Mouse (Mus musculus) ovary, postnatal 14 days (tissue): ENCODE results near the gene Nrl.

Experiments
- DNase-seq: peaks from one replicate; pipeline ENCODE4 v3.0.0; 2022; ENCODE audit warnings: low spot score

Nrl gene

GRCm38 (mm10) chr14:55524785-55525184 is at the start of gene Nrl:
Gene Nrl, minus strand, starts transcription at chr14:55524981.
- no peak for DNase-seq

- no peak for DNase-seq
These were observed 47.0 kb upstream of the Nrl start for GRCm38 (mm10) chr14:55571760-55572159.

DNA sequence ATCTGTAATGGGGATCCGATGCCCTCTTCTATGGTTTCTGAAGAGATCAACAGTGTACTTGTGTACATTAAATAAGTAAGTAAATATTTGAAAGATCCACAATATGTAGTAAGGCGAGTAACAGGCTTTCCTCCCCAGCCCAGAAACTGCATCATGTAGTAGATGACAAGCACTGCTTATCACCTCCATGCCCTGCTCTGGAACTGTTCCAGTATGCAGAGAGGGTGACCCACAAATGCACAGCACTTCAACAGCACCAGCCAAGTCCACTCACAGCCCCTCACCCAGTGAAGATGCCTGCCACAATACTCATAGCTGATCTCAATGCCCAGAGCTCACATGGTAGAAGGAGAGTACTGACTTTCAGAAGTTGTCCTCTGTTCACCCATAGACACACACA is 45.8 kb upstream of the Nrl start:
- DNase-seq: no peak

DNA sequence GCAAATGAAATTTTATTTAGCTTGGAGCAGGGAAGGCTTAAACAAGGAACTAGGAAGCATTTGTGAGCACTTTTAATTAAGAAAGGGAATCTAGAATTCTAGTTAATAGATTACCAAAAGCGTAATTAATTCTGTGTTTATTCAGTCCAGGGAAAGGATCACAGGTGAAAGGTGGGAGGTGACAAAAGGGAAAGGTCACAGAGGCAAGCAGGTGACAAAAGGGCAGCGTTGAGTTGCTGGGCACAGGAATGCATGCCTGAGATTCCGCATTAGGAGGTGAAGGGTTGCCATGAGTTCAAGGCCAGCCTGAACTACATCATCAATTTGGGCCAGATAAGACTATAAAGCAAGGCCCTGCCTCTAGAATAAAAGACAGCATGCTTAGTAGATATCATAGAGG is 42.7 kb upstream of the Nrl start:
- no peak for DNase-seq

- no peak for DNase-seq
These were observed 41.0 kb upstream of the Nrl start for GRCm38 (mm10) chr14:55565748-55566147.

- DNase-seq: no peak
These were observed 38.5 kb upstream of the Nrl start for GRCm38 (mm10) chr14:55563249-55563648.

- no peak for DNase-seq
These were observed 37.1 kb upstream of the Nrl start for GRCm38 (mm10) chr14:55561860-55562259.

DNA sequence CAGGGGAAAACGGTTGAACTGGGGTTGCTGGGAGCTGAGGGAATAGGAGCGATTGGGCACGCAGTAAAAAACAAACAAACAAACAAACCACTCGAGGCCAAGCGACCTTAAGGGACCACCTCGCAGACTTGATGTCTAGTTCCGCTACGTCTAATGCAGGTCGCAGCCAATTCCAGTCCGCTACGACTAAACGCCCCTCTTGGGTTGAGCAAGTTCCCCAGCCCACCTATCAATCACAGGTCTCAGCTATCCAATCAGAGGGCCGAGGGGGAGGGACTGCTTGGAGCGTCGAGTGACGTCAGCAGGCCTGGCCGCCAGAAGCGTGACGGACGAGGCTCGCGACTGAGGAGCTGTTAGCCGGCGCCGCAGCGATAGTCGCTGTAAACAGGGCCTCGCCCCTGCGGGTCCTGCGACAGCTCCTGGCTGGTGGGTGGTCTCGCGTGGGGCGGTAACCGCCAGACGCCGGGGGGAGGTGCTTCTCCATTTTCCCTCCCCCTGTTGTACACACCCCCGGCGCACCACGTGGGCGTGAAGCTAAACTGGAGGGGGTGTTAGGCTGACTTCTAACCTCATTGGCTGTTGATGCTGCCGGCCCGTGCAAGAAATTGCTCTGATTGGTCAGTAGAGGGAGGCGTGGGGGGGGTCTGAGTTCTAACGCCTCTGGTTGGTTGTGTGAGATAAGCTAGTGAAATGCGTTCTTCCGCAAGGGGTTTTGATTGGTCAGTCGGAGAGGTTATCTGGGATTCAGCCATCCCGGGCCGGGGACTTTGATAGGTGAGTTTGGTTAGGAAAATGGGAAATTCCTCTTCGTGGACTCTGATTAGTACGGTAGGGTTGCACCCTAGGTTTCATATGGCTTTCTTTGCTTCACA is 35.7 kb upstream of the Nrl start, which contains the start of gene A730061H03Rik:
Gene A730061H03Rik (minus strand): TSS at position 205 of the 872 bp plus-strand sequence.
- DNase-seq: peak; percentile 95

- DNase-seq: peak; percentile 68
These were observed 35.0 kb upstream of the Nrl start, which contains the start of gene Dcaf11 for GRCm38 (mm10) chr14:55559799-55560201. Gene Dcaf11, plus strand, starts transcription at chr14:55560006.

- DNase-seq: no peak
These were observed 34.1 kb upstream of the Nrl start for GRCm38 (mm10) chr14:55558740-55559448.

- no peak for DNase-seq
These were observed 32.8 kb upstream of the Nrl start for GRCm38 (mm10) chr14:55557587-55557986.

GRCm38 (mm10) chr14:55557003-55557402 is 32.2 kb upstream of the Nrl start:
- peak; percentile 81 for DNase-seq

- DNase-seq: no peak
These were observed 31.0 kb upstream of the Nrl start for GRCm38 (mm10) chr14:55555788-55556187.

- DNase-seq: no peak
These were observed 29.9 kb upstream of the Nrl start for GRCm38 (mm10) chr14:55554635-55555034.

DNA sequence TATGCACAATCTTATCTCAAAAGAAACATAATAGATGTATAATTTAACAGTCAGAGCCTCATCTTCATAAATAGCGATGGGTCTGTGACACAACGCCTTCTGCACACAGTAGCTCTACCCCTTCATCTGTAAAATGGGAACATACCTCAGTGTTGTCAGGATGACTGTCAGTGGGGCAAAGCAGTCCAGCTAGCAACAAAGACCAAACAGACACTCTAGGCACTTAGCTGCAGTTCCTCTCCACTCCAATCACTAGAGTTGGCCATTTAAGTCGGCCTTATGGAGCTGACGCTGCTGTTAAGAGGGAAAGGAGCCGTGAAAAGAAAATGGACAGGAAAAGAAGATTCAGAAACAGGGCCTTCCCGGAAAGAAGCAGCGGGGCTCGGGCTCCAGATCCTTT is 27.0 kb upstream of the Nrl start:
- no peak for DNase-seq

GRCm38 (mm10) chr14:55551347-55551746 is 26.6 kb upstream of the Nrl start:
- no peak for DNase-seq

- DNase-seq: no peak
These were observed 25.4 kb upstream of the Nrl start for GRCm38 (mm10) chr14:55550191-55550590.

- no peak for DNase-seq
These were observed 19.6 kb upstream of the Nrl start for GRCm38 (mm10) chr14:55544334-55544733.

DNA sequence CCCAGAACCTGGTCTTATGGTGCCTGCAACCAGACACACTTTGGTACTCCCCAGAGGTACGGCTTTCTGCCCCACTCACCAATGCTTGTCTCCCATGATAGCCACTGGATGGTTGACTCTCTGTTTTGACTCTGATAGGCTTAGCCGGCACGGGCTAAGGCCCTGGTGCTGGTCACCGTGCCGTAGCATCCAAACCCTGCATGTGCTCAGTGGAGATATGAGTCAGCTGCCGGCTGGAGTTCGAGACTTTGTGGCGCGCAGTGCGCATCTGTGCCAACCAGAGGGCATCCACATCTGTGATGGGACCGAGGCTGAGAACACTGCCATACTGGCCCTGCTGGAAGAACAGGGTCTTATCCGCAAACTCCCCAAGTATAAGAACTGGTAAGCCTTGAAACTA is 17.5 kb upstream of the Nrl start:
- DNase-seq: no peak

- peak; percentile 71 for DNase-seq
These were observed 16.1 kb upstream of the Nrl start for GRCm38 (mm10) chr14:55540787-55541321.

DNA sequence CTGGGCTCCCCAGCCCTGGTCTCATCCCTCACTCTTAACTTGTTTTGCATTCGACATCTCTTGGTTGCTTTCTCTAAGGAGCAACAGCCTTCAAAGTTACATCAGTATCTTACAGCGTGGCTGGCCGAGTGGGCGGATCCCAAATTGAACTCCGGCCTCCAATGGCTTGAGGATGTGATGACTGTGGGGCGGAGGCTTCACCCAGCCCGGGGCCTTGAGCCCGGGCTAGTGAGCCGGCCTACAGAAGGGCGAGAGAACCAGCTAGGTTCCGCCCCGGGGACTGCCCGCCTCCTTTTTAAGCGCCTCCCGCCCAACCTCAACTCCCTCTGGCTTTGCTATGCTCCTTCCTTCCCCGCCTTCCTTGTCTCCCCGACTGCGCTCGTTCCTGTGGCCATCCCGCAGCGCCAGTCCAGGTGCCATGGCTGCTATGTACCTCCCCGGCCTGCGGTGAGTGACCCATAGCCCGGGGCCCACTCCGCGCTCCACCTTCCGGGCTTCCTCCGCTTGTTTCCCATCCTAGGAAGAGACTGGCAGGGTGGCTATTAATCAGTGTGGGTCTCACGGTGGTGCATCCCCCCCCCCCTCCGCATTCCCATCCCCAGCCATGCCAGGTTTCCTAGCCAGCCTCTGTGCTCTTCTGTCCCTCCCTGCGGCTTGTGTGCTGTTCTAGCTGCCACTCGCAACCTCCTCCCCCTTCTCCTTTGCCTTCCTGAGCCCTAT is 15.4 kb upstream of the Nrl start, which contains the start of gene Pck2:
Gene Pck2 (plus strand): TSS at position 200 of the 720 bp plus-strand sequence.
- peak; percentile 71 for DNase-seq

DNA sequence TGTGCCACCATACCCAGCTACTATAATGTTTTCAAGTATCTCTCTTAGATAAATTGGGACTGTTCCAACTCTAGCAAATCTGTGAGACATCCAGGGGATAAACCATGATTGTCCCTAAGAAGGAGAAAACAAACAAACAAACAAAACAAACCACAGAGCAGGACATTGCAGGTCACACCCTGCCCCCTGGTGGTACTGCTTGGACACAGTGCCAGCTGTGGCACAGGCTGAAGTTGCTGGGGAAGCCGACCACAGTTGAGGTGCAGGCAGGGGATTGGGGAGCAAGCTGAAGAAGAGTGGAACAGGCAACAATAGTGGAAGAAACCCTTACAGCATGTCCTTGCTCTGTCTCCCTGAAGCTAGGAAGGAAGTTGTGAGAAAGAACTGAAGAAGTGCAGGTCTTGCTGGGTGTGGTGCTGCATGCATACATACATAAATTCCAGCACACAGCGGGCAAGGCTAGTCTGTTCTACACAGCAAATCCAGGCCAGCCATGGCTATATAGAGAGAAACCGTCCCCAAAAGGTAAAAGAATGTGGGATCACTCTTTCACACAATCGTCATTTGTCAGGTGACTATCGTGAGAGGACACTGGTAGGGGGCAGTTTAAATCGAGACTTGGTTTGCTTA is 11.4 kb upstream of the Nrl start:
- DNase-seq: no peak
